Mouse (Mus musculus): ENCODE results near the gene Eif5a. TPM values are rescaled to one million over a fixed set of nuclear protein-coding genes. Genes with fewer than 3 reads are reported as not detected.

Gene Eif5a
- polyA plus RNA-seq, 1 experiment from 2014 or later: 1,081 TPM

DNA sequence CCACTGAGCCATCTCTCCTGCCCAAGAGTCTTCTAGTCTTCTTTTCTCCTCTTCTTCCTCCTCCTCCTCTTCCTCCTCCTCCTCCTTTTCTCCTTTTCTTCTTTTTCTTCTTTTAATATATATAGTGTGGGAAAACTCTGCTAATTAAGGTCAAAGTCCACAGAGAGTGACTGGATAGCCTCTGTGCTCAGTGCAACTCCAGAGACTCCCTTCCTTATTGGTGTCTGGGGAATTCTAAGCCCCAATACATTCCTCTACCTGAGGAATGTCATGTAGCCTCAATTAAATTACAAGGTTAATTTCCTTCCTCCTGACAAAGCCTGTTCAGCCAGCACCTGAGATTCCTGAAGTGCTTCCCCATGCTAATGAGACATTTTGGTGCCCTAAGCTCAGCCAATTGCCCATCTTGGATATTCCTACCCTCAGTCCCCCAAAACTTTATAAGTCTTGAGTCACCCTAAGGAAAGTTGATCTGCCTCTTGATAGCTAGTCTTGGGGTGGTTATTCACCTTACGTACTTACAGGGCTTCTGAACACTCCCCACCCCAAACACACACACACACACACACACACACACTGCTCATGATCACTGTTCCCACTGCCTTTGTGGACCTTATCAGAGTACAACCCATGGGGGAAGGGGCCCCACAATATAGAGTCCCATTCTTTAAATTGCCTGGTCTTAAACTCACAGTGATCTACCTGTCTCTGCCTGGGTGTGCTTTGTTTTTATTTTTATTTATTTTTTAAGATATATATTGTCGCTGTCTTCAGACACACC is 51.3 kb downstream of the Eif5a start:
- WGBS: 92% methylated on average over 2 of the region's 2 CpGs
- no peaks in the 10 kb centered on the region for H3K27me3 ChIP-seq (ENCODE audit: control insufficient read depth, insufficient read depth, low read length)
- H3K4me2 ChIP-seq (ENCODE audit: low read length): no peak overlapping the region
- H3K4me1 ChIP-seq (ENCODE audit: control insufficient read depth in 2 of 2, insufficient read depth in 2 of 2, low read length in 2 of 2): peaks cover 0 to 2% of the 10 kb centered on the region in 2 experiments; a peak in 1 of 4 replicates
- no peaks in the 10 kb centered on the region for H3K36me3 ChIP-seq (ENCODE audit: control insufficient read depth, insufficient read depth, low read length)
- H3K4me3 ChIP-seq (ENCODE audit: control insufficient read depth in 1 of 2, insufficient read depth in 1 of 2, low read depth in 1 of 2, low read length in 2 of 2): no peak overlapping the region
- ATAC-seq (ENCODE audit: insufficient number of reproducible peaks, insufficient read depth, low FRiP score, low read depth): no peak
- H3K9ac ChIP-seq (ENCODE audit: low read length): no peak overlapping the region
- no peak overlapping the region for H3K27ac ChIP-seq (replicated peaks in 1 of 2; ENCODE audit: control insufficient read depth in 1 of 2, insufficient read depth in 1 of 2, low read depth in 2 of 2, low read length in 2 of 2)
- no peaks in the 10 kb centered on the region for H3K9me3 ChIP-seq (ENCODE audit: control insufficient read depth, low read length)

DNA sequence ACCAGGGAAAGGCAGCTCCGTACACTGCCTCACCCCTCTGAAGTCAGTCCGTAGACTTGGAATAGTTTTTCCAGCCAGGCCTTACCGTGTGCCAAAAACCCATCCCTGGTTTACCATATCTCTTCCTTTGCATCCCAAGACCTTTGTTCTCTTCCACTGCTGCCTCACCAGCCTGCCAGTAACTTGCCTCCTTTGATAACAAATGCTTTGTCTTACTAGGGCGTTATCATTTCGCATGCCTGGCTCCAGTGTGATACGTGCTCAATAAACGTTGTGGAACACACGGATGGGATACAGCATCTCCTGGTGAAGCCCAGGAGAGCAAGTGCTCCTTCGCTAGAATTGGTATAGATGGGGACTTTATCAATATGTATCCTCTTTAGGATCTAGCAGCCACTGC is 54.4 kb downstream of the Eif5a start:
- H3K4me2 ChIP-seq (ENCODE audit: low read length): no peak overlapping the region
- H3K4me1 ChIP-seq (ENCODE audit: control insufficient read depth in 2 of 2, insufficient read depth in 2 of 2, low read length in 2 of 2): peaks cover 2 to 5% of the 10 kb centered on the region in 2 experiments; a peak in 3 of 4 replicates
- no peaks in the 10 kb centered on the region for H3K36me3 ChIP-seq (ENCODE audit: control insufficient read depth, insufficient read depth, low read length)
- H3K9ac ChIP-seq (ENCODE audit: low read length): no peak overlapping the region
- H3K4me3 ChIP-seq (ENCODE audit: control insufficient read depth in 1 of 2, insufficient read depth in 1 of 2, low read depth in 1 of 2, low read length in 2 of 2): no peak overlapping the region
- no peak for ATAC-seq (ENCODE audit: insufficient number of reproducible peaks, insufficient read depth, low FRiP score, low read depth)
- H3K9me3 ChIP-seq (ENCODE audit: control insufficient read depth, low read length): no peaks in the 10 kb centered on the region
- 36% methylated on average over 9 of the region's 9 CpGs for WGBS
- H3K27me3 ChIP-seq (ENCODE audit: control insufficient read depth, insufficient read depth, low read length): no peaks in the 10 kb centered on the region
- H3K27ac ChIP-seq (replicated peaks in 1 of 2; ENCODE audit: control insufficient read depth in 1 of 2, insufficient read depth in 1 of 2, low read depth in 2 of 2, low read length in 2 of 2): no peak overlapping the region

Small RNAs within 50 kb of the gene (microRNA-seq; reads per million reads assigned to microRNA genes)
- not detected for gene Mir6924

Other genes starting within 250 kb of the Eif5a start
- 313 and 403 TPM in 2 replicates for gene Eif4a1, start 249.5 kb downstream of the Eif5a start, polyA plus RNA-seq (2014; fragmentation: Nextera tagmentation; extraction: Ambion mirVana)
- 43.2 and 59.4 TPM in 2 replicates for gene Senp3, start 239.9 kb downstream of the Eif5a start, polyA plus RNA-seq (2014; fragmentation: Nextera tagmentation; extraction: Ambion mirVana)
- 0.24 and 0.63 TPM in 2 replicates for gene Tnfsf13, start 236.2 kb downstream of the Eif5a start, polyA plus RNA-seq (2014; fragmentation: Nextera tagmentation; extraction: Ambion mirVana)
- 7.7 and 10.3 TPM in 2 replicates for gene Tnfsf12, start 226.1 kb downstream of the Eif5a start, polyA plus RNA-seq (2014; fragmentation: Nextera tagmentation; extraction: Ambion mirVana)
- 2.5 and 6.8 TPM in 2 replicates for gene Tnfsfm13, start 225.9 kb downstream of the Eif5a start, polyA plus RNA-seq (2014; fragmentation: Nextera tagmentation; extraction: Ambion mirVana)
- gene Polr2a, start 163.3 kb downstream of the Eif5a start, polyA plus RNA-seq (2014; fragmentation: Nextera tagmentation; extraction: Ambion mirVana): 19.9 and 20.1 TPM in 2 replicates
- gene Slc35g3, start 160.0 kb downstream of the Eif5a start, polyA plus RNA-seq (2014; fragmentation: Nextera tagmentation; extraction: Ambion mirVana): 0.13 TPM in 1 of 2 replicates, not detected in the other
- gene Zbtb4, start 156.0 kb downstream of the Eif5a start, polyA plus RNA-seq (2014; fragmentation: Nextera tagmentation; extraction: Ambion mirVana): 3.7 TPM in 2 replicates
- 5.5 and 5.8 TPM in 2 replicates for gene Chrnb1, start 126.0 kb downstream of the Eif5a start, polyA plus RNA-seq (2014; fragmentation: Nextera tagmentation; extraction: Ambion mirVana)
- 2.0 and 2.1 TPM in 2 replicates for gene Fgf11, start 120.1 kb downstream of the Eif5a start, polyA plus RNA-seq (2014; fragmentation: Nextera tagmentation; extraction: Ambion mirVana)
- 1.7 and 1.8 TPM in 2 replicates for gene Tmem102, start 116.3 kb downstream of the Eif5a start, polyA plus RNA-seq (2014; fragmentation: Nextera tagmentation; extraction: Ambion mirVana)
- gene Gm39566, start 106.7 kb downstream of the Eif5a start, polyA plus RNA-seq (2014; fragmentation: Nextera tagmentation; extraction: Ambion mirVana): not detected in 2 replicates
- gene Spem2, start 103.5 kb downstream of the Eif5a start, polyA plus RNA-seq (2014; fragmentation: Nextera tagmentation; extraction: Ambion mirVana): not detected in 2 replicates
- not detected in 2 replicates for gene Spem1, start 99.8 kb downstream of the Eif5a start, polyA plus RNA-seq (2014; fragmentation: Nextera tagmentation; extraction: Ambion mirVana)
- gene Nlgn2, start 84.2 kb downstream of the Eif5a start, polyA plus RNA-seq (2014; fragmentation: Nextera tagmentation; extraction: Ambion mirVana): 2.4 and 2.6 TPM in 2 replicates
- gene Tmem256, start 83.4 kb downstream of the Eif5a start, polyA plus RNA-seq (2014; fragmentation: Nextera tagmentation; extraction: Ambion mirVana): 340 and 379 TPM in 2 replicates
- gene Plscr3, start 75.6 kb downstream of the Eif5a start, polyA plus RNA-seq (2014; fragmentation: Nextera tagmentation; extraction: Ambion mirVana): 66.5 and 75.8 TPM in 2 replicates
- 0.15 TPM in 1 of 2 replicates, not detected in the other for gene Tnk1, start 63.2 kb downstream of the Eif5a start, polyA plus RNA-seq (2014; fragmentation: Nextera tagmentation; extraction: Ambion mirVana)
- gene Tmem95, start 43.9 kb downstream of the Eif5a start, polyA plus RNA-seq (2014; fragmentation: Nextera tagmentation; extraction: Ambion mirVana): not detected in 2 replicates
- 2.6 and 2.8 TPM in 2 replicates for gene Kctd11, start 40.6 kb downstream of the Eif5a start, polyA plus RNA-seq (2014; fragmentation: Nextera tagmentation; extraction: Ambion mirVana)
- gene Acap1, start 26.4 kb downstream of the Eif5a start, polyA plus RNA-seq (2014; fragmentation: Nextera tagmentation; extraction: Ambion mirVana): 3.6 and 3.8 TPM in 2 replicates
- 4.5 and 5.1 TPM in 2 replicates for gene 2810408A11Rik, start 21.0 kb downstream of the Eif5a start, polyA plus RNA-seq (2014; fragmentation: Nextera tagmentation; extraction: Ambion mirVana)
- 7.5 and 11.1 TPM in 2 replicates for gene Neurl4, start 20.9 kb downstream of the Eif5a start, polyA plus RNA-seq (2014; fragmentation: Nextera tagmentation; extraction: Ambion mirVana)
- gene Gps2, start 8.1 kb downstream of the Eif5a start, polyA plus RNA-seq (2014; fragmentation: Nextera tagmentation; extraction: Ambion mirVana): 45.2 and 46.8 TPM in 2 replicates
- 6.6 and 7.3 TPM in 2 replicates for gene Ybx2, start 13.8 kb upstream of the Eif5a start, polyA plus RNA-seq (2014; fragmentation: Nextera tagmentation; extraction: Ambion mirVana)
- 27.6 and 28.5 TPM in 2 replicates for gene Slc2a4, start 26.2 kb upstream of the Eif5a start, polyA plus RNA-seq (2014; fragmentation: Nextera tagmentation; extraction: Ambion mirVana)
- gene Cldn7, start 42.8 kb upstream of the Eif5a start, polyA plus RNA-seq (2014; fragmentation: Nextera tagmentation; extraction: Ambion mirVana): 1.2 and 2.4 TPM in 2 replicates
- gene Ctdnep1, start 59.2 kb upstream of the Eif5a start, polyA plus RNA-seq (2014; fragmentation: Nextera tagmentation; extraction: Ambion mirVana): 22.3 and 26.0 TPM in 2 replicates
- 107 and 114 TPM in 2 replicates for gene Elp5, start 60.6 kb upstream of the Eif5a start, polyA plus RNA-seq (2014; fragmentation: Nextera tagmentation; extraction: Ambion mirVana)
- 454 and 540 TPM in 2 replicates for gene Gabarap, start 69.2 kb upstream of the Eif5a start, polyA plus RNA-seq (2014; fragmentation: Nextera tagmentation; extraction: Ambion mirVana)
- gene Phf23, start 73.8 kb upstream of the Eif5a start, polyA plus RNA-seq (2014; fragmentation: Nextera tagmentation; extraction: Ambion mirVana): 22.2 and 27.5 TPM in 2 replicates
- 15.0 and 16.6 TPM in 2 replicates for gene Dvl2, start 78.6 kb upstream of the Eif5a start, polyA plus RNA-seq (2014; fragmentation: Nextera tagmentation; extraction: Ambion mirVana)
- gene Acadvl, start 93.5 kb upstream of the Eif5a start, polyA plus RNA-seq (2014; fragmentation: Nextera tagmentation; extraction: Ambion mirVana): 185 and 198 TPM in 2 replicates
- gene Dlg4, start 95.0 kb upstream of the Eif5a start, polyA plus RNA-seq (2014; fragmentation: Nextera tagmentation; extraction: Ambion mirVana): 3.4 and 6.0 TPM in 2 replicates
- not detected in 2 replicates for gene Asgr1, start 132.1 kb upstream of the Eif5a start, polyA plus RNA-seq (2014; fragmentation: Nextera tagmentation; extraction: Ambion mirVana)
- not detected in 2 replicates for gene Asgr2, start 170.7 kb upstream of the Eif5a start, polyA plus RNA-seq (2014; fragmentation: Nextera tagmentation; extraction: Ambion mirVana)
- 0.16 and 0.20 TPM in 2 replicates for gene Mgl2, start 208.4 kb upstream of the Eif5a start, polyA plus RNA-seq (2014; fragmentation: Nextera tagmentation; extraction: Ambion mirVana)
- 0.36 TPM in 2 replicates for gene Clec10a, start 234.2 kb upstream of the Eif5a start, polyA plus RNA-seq (2014; fragmentation: Nextera tagmentation; extraction: Ambion mirVana)